Mouse (Mus musculus) heart, embryonic 13.5 days (tissue): ENCODE measurements around the gene Junb. TPM values are rescaled to one million over a fixed set of nuclear protein-coding genes. Genes with fewer than 3 reads are reported as not detected.

ENCODE experiments used
- ATAC-seq: fragments of 200-750 bp; cut with Nextera tagmentation; 2 replicates; pipeline ENCODE4 v1.8.0; 2017; ENCODE audit warnings: moderate TSS enrichment; ENCODE audit not compliant: insufficient number of reproducible peaks, low FRiP score, low TSS enrichment; ENCODE audit errors: extremely low read depth
- H3K27ac ChIP-seq: fragments of 300-500 bp; sonication (generic); replicated peaks from 2 replicates; pipeline ENCODE4 v1.5.1; 2015; ENCODE audit warnings: moderate library complexity, mild to moderate bottlenecking, inconsistent platforms
- H3K27me3 ChIP-seq: fragments of 300-500 bp; sonication (generic); replicated peaks from 2 replicates; pipeline ENCODE4 v1.6.1; 2015; ENCODE audit warnings: mild to moderate bottlenecking, inconsistent platforms
- H3K36me3 ChIP-seq: fragments of 300-500 bp; sonication (generic); 2 replicates; pipeline ENCODE4 v1.6.1; 2015; ENCODE audit warnings: mild to moderate bottlenecking, inconsistent platforms
- H3K4me1 ChIP-seq: fragments of 300-500 bp; sonication (generic); 2 replicates; pipeline ENCODE4 v1.6.1; 2015; ENCODE audit warnings: inconsistent platforms
- H3K4me2 ChIP-seq: fragments of 300-500 bp; sonication (generic); 2 replicates; pipeline ENCODE4 v1.6.1; 2015; ENCODE audit warnings: inconsistent platforms, mild to moderate bottlenecking, moderate library complexity
- H3K4me3 ChIP-seq: fragments of 300-500 bp; sonication (generic); 2 replicates; pipeline ENCODE4 v1.5.1; 2015; ENCODE audit warnings: moderate library complexity, mild to moderate bottlenecking, inconsistent platforms
- H3K9ac ChIP-seq: fragments of 300-500 bp; sonication (generic); 2 replicates; pipeline ENCODE4 v1.6.1; 2015; ENCODE audit warnings: inconsistent platforms, mild to moderate bottlenecking, moderate library complexity
- H3K9me3 ChIP-seq: fragments of 300-500 bp; sonication (generic); 2 replicates; pipeline ENCODE4 v1.6.1; 2016; ENCODE audit warnings: inconsistent platforms
- WGBS: fragments of 180-500 bp; shearing (Covaris S2); methylation state at CpG from one replicate; pipeline ENCODE4 v1.1.7; 2015; ENCODE audit warnings: mixed read lengths; 5-methylcytosine and 5-hydroxymethylcytosine counted together
- polyA plus RNA-seq: library from polyadenylated mRNA; unstranded; fragments of >200 nt; fragmentation: Nextera tagmentation; extraction: Ambion mirVana; gene quantifications from 2 replicates; pipeline ENCODE4 v1.2.1, GENCODE M21; 2015

Gene Junb
- polyA plus RNA-seq, 1 experiment from 2014 or later: 12.9 TPM

GRCm38 (mm10) chr8:84979599-84980421 is 1.3 kb upstream of the Junb start:
- H3K9ac ChIP-seq: peak overlapping the region; percentile 88
- H3K4me1 ChIP-seq: peaks cover 78% of the 10 kb centered on the region
- no peaks in the 10 kb centered on the region for H3K9me3 ChIP-seq
- H3K36me3 ChIP-seq: peaks cover 6% of the 10 kb centered on the region
- H3K27ac ChIP-seq: peak overlapping the region; percentile 90
- H3K4me2 ChIP-seq: peak overlapping the region; percentile 99
- peak; percentile 6; the same call in 1 of the 2 replicates for ATAC-seq
- H3K4me3 ChIP-seq: peak overlapping the region; percentile 73
- no peaks in the 10 kb centered on the region for H3K27me3 ChIP-seq
- WGBS: 1% methylated on average over 42 of the region's 42 CpGs

- Histone ChIP-seq H3K9me3 (no peaks in the 10 kb centered on the region), H3K9ac (peak overlapping the region; percentile 88), H3K27me3 (no peaks in the 10 kb centered on the region), H3K36me3 (peaks cover 27% of the 10 kb centered on the region), H3K4me3 (peak overlapping the region; percentile 73), H3K4me2 (peak overlapping the region; percentile 99), H3K4me1 (peaks cover 73% of the 10 kb centered on the region), H3K27ac (peak overlapping the region; percentile 90)
- ATAC-seq: no peak
- WGBS: 1% methylated on average over 70 of the region's 70 CpGs
Measured at GRCm38 (mm10) chr8:84977435-84978247, 877 bp downstream of the Junb start.

DNA sequence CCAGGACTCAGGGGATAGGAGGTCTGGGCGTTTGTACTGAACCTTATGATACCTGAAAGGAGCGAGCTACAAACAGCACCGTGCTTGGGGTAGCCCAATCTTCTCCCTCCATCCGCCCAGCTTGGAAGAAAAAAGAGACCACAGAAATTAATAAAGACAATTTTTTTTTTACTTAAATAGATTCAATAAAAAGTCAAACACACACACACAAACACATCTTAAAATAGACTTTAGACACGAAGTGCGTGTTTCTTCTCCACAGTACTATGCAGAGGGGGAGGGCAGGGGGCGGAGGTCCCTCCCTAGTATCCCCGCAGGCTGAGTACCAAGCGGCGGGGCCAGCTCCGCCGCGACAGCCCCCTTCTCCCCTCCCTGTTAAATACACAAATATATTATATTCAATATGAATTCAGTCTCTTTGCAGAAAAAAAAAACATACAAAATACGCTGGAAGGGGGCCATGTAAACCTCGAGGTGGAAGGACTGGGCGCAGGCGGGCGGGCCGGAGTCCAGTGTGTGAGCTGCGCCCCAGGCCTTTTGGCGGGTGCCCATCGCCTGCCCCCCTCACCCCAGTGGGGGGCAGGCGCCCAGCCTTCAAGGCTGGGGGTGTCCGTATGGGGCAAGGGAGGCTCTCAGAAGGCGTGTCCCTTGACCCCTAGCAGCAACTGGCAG is 1.6 kb downstream of the Junb start:
- 3% methylated on average over 25 of the region's 25 CpGs for WGBS
- no peaks in the 10 kb centered on the region for H3K9me3 ChIP-seq
- H3K36me3 ChIP-seq: peaks cover 35% of the 10 kb centered on the region
- H3K9ac ChIP-seq: peak overlapping the region; percentile 88
- peak overlapping the region; percentile 73 for H3K4me3 ChIP-seq
- no peaks in the 10 kb centered on the region for H3K27me3 ChIP-seq
- ATAC-seq: no peak
- H3K27ac ChIP-seq: peak overlapping the region; percentile 90
- peak overlapping the region; percentile 99 for H3K4me2 ChIP-seq
- H3K4me1 ChIP-seq: peaks cover 69% of the 10 kb centered on the region

- H3K9ac ChIP-seq: peak overlapping the region; percentile 88
- no peaks in the 10 kb centered on the region for H3K27me3 ChIP-seq
- peaks cover 42% of the 10 kb centered on the region for H3K36me3 ChIP-seq
- H3K9me3 ChIP-seq: no peaks in the 10 kb centered on the region
- H3K27ac ChIP-seq: peak overlapping the region; percentile 90
- H3K4me1 ChIP-seq: peaks cover 63% of the 10 kb centered on the region
- WGBS: under 1% methylated on average over 58 of the region's 61 CpGs
- H3K4me2 ChIP-seq: peak overlapping the region; percentile 99
- H3K4me3 ChIP-seq: peak overlapping the region; percentile 73
- ATAC-seq: peak; percentile 75
Measured at GRCm38 (mm10) chr8:84976031-84976762, 2.3 kb downstream of the Junb start.

- peak overlapping the region; percentile 88 for H3K9ac ChIP-seq
- WGBS: 38% methylated on average over 7 of the region's 7 CpGs
- H3K4me2 ChIP-seq: peak overlapping the region; percentile 99
- peak overlapping the region; percentile 90 for H3K27ac ChIP-seq
- H3K36me3 ChIP-seq: peaks cover 49% of the 10 kb centered on the region
- H3K4me3 ChIP-seq: peak overlapping the region; percentile 73
- H3K9me3 ChIP-seq: no peaks in the 10 kb centered on the region
- peaks cover 63% of the 10 kb centered on the region for H3K4me1 ChIP-seq
- no peaks in the 10 kb centered on the region for H3K27me3 ChIP-seq
- no peak for ATAC-seq
Measured at GRCm38 (mm10) chr8:84975434-84975833, 3.1 kb downstream of the Junb start.

- Histone ChIP-seq H3K27me3 (no peaks in the 10 kb centered on the region), H3K27ac (peak overlapping the region; percentile 90; the same call in 1 of the 2 replicates), H3K9me3 (no peaks in the 10 kb centered on the region), H3K4me2 (peak overlapping the region; percentile 99), H3K4me3 (peak overlapping the region; percentile 73), H3K9ac (peak overlapping the region; percentile 88; the same call in 1 of the 2 replicates), H3K36me3 (peaks cover 49% of the 10 kb centered on the region), H3K4me1 (peaks cover 58% of the 10 kb centered on the region)
- WGBS: 78% methylated on average over 8 of the region's 8 CpGs
- ATAC-seq: no peak
Measured at GRCm38 (mm10) chr8:84974543-84975142, 3.9 kb downstream of the Junb start.

GRCm38 (mm10) chr8:84973803-84974542 is 4.5 kb downstream of the Junb start:
- 63% methylated on average over 4 of the region's 4 CpGs for WGBS
- Histone ChIP-seq H3K4me3 (peak overlapping the region; percentile 21; the same call in 1 of the 2 replicates), H3K27ac (peak overlapping the region; percentile 4; the same call in 1 of the 2 replicates), H3K36me3 (peaks cover 49% of the 10 kb centered on the region), H3K9ac (no peak overlapping the region), H3K27me3 (no peaks in the 10 kb centered on the region), H3K4me2 (peak overlapping the region; percentile 99), H3K9me3 (no peaks in the 10 kb centered on the region), H3K4me1 (peaks cover 51% of the 10 kb centered on the region)
- ATAC-seq: no peak

DNA sequence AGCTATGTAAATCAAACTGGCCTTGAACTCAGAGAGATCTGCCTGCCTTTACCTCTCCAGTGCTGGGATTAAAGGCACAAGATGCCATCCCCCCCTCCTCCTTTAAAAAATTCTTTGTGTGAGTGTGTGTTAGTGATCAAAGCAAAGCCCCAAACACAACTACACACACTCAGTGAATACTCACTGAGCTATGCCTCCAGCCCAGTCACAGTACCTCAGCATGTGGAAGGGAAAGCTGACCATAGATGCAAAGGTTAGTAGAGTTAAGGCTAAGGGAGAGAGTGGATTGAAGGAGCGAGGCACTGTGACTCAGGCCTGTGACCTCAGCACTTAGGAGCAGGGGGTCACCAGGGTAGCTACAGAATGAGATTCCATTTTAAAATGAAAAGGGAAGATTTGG is 5.4 kb downstream of the Junb start:
- Histone ChIP-seq H3K27me3 (no peaks in the 10 kb centered on the region), H3K4me3 (peak overlapping the region; percentile 21; the same call in 1 of the 2 replicates), H3K9me3 (no peaks in the 10 kb centered on the region), H3K9ac (no peak overlapping the region), H3K36me3 (peaks cover 49% of the 10 kb centered on the region), H3K4me2 (peak overlapping the region; percentile 99), H3K4me1 (peaks cover 51% of the 10 kb centered on the region), H3K27ac (peak overlapping the region; percentile 4; the same call in 1 of the 2 replicates)
- no peak for ATAC-seq
- WGBS: 90% methylated on average over 1 of the region's 1 CpGs

GRCm38 (mm10) chr8:84970913-84971312 is 7.6 kb downstream of the Junb start:
- H3K4me2 ChIP-seq: peak overlapping the region; percentile 99
- ATAC-seq: peak; percentile 61
- peaks cover 49% of the 10 kb centered on the region for H3K36me3 ChIP-seq
- H3K9ac ChIP-seq: peak overlapping the region; percentile 90
- 32% methylated on average over 5 of the region's 5 CpGs for WGBS
- peaks cover 51% of the 10 kb centered on the region for H3K4me1 ChIP-seq
- peak overlapping the region; percentile 88 for H3K27ac ChIP-seq
- H3K9me3 ChIP-seq: no peaks in the 10 kb centered on the region
- no peaks in the 10 kb centered on the region for H3K27me3 ChIP-seq
- H3K4me3 ChIP-seq: peak overlapping the region; percentile 67
